Mouse (Mus musculus) stomach, postnatal 0 days (tissue): ENCODE measurements around the gene Lce1b.

Source experiments
- CTCF ChIP-seq: IDR thresholded peaks from 2 replicates; pipeline ENCODE4 v1.5.1; 2016; ENCODE audit warnings: antibody characterized with exemption, low read depth, mild to moderate bottlenecking, moderate library complexity
- EP300 ChIP-seq: optimal IDR thresholded peaks from 2 replicates; pipeline ENCODE3; 2016; ENCODE audit warnings: antibody characterized with exemption

DNA sequence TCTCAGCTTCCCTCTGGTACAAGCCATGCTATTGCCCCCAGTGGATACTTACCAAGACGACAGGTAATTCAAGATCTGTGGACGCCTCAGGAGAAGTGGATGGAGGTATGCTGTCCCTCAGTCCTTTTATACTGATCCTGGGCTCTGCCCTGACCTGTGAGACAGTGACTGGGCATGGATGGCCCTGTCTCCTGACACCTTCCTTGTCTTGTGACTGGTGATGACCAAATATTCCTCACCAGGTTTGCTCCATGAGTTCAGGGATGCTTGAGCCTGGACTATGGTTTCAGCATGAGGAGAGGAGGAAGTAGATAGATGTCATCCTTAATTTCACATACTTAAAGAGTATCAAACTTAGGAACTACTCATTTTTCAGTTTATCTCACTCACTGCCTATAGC, 30.4 kb upstream of the Lce1b start, which contains the start of gene Lce1d:
- TF ChIP-seq CTCF: no peak
- no peak for TF ChIP-seq EP300
